Mouse (Mus musculus) heart, embryonic 11.5 days (tissue): Measurements from ENCODE around the gene Dvl1. TPM values are rescaled to one million over a fixed set of nuclear protein-coding genes. Genes with fewer than 3 reads are reported as not detected.
A peak's percentile ranks its signal among the peaks of the same experiment; 100 is the strongest.

Experiments used
- ATAC-seq: fragments of 200-750 bp; cut with Nextera tagmentation; replicated peaks from 2 replicates; pipeline ENCODE4 v1.8.0; 2017; ENCODE audit warnings: moderate library complexity; ENCODE audit not compliant: insufficient number of reproducible peaks, low FRiP score, low TSS enrichment
- H3K27ac ChIP-seq: fragments of 300-500 bp; sonication (generic); 2 replicates; pipeline ENCODE4 v1.5.1; 2014; ENCODE audit warnings: mild to moderate bottlenecking, low read depth, low read length
- H3K27me3 ChIP-seq: fragments of 300-500 bp; sonication (generic); 2 replicates; pipeline ENCODE4 v1.6.1; 2014; ENCODE audit warnings: mild to moderate bottlenecking, low read length, mixed read lengths; ENCODE audit not compliant: control insufficient read depth, insufficient read depth
- H3K36me3 ChIP-seq: fragments of 300-500 bp; sonication (generic); 2 replicates; pipeline ENCODE4 v1.6.1; 2014; ENCODE audit warnings: mild to moderate bottlenecking, low read length, moderate library complexity, mixed read lengths; ENCODE audit not compliant: control insufficient read depth, insufficient read depth
- H3K4me1 ChIP-seq: fragments of 300-500 bp; sonication (generic); 2 replicates; pipeline ENCODE4 v1.6.1; 2014; ENCODE audit warnings: low read length; ENCODE audit not compliant: control insufficient read depth, insufficient read depth
- H3K4me2 ChIP-seq: fragments of 300-500 bp; sonication (generic); 2 replicates; pipeline ENCODE4 v1.6.1; 2014; ENCODE audit warnings: mild to moderate bottlenecking, moderate library complexity
- H3K4me3 ChIP-seq: fragments of 300-500 bp; sonication (generic); 2 replicates; pipeline ENCODE4 v1.5.1; 2014; ENCODE audit warnings: low read depth, low read length
- H3K9ac ChIP-seq: fragments of 300-500 bp; sonication (generic); 2 replicates; pipeline ENCODE4 v1.6.1; 2014; ENCODE audit warnings: mild to moderate bottlenecking, low read depth, low read length, moderate library complexity
- H3K9me3 ChIP-seq: fragments of 300-500 bp; sonication (generic); replicated peaks from 2 replicates; pipeline ENCODE4 v1.6.1; 2016; ENCODE audit warnings: low read length; ENCODE audit not compliant: control insufficient read depth
- WGBS: fragments of 180-500 bp; shearing (Covaris S2); extraction: QIAGEN DNeasy Blood & Tissue Kit; methylation state at CpG from one replicate; pipeline ENCODE4 v1.1.7; 2014; ENCODE audit not compliant: insufficient replicate concordance; 5-methylcytosine and 5-hydroxymethylcytosine counted together
- polyA plus RNA-seq: library from polyadenylated mRNA; unstranded; fragments of >200 nt; fragmentation: Nextera tagmentation; extraction: Ambion mirVana; gene quantifications from 2 replicates; pipeline ENCODE4 v1.2.1, GENCODE M21; 2014

Dvl1 gene
- polyA plus RNA-seq, 1 experiment from 2014 or later: 6.8 TPM

DNA sequence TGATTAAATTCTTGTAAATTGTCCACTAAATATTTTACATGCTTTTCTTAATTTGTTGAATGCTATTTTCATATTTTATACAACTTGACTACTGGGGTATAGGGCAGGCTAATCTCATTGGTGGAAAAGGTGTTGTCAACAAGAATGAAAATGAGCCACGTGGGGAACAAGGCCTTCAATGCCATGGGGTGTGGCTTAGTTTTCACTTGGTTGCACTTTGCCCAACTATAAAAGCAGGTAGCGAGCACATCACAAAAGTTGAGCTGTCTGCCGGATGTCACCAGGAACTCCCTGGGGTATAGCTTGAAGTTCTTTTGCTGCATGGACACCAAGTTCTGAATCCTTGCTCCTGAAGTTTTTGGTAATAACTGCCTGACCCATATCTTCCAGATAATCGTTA, 29.7 kb upstream of the Dvl1 start:
- H3K9me3 ChIP-seq: no peaks in the 10 kb centered on the region
- no peak for ATAC-seq
- 87% methylated on average over 4 of the region's 4 CpGs for WGBS
- H3K4me3 ChIP-seq: no peak overlapping the region
- peaks cover 6% of the 10 kb centered on the region for H3K4me1 ChIP-seq
- no peak overlapping the region for H3K9ac ChIP-seq
- no peak overlapping the region for H3K27ac ChIP-seq
- no peak overlapping the region for H3K4me2 ChIP-seq
- no peaks in the 10 kb centered on the region for H3K27me3 ChIP-seq
- peaks cover 59% of the 10 kb centered on the region for H3K36me3 ChIP-seq

DNA sequence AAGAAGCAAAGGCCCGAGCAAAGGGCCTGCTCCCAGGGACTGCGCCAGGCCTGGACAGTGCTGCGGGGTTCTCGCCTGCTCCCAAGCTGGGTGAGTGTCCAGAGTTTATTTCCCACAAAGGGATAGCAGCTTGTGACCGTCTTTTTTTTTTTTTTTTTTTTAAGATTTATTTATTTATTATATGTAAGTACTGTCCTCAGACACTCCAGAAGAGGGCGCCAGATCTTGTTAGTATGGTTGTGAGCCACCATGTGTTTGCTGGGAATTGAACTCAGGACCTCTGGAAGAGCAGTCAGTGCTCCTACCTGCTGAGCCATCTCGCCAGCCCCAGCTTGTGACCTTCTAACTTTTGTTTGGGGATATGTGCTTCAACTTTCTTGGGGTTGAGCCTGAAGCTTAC, 26.2 kb upstream of the Dvl1 start:
- 83% methylated on average over 7 of the region's 7 CpGs for WGBS
- no peak for ATAC-seq
- H3K4me1 ChIP-seq: no peaks in the 10 kb centered on the region

GRCm38 (mm10) chr4:155823443-155823842, 23.8 kb upstream of the Dvl1 start:
- no peak overlapping the region for H3K27ac ChIP-seq
- H3K9ac ChIP-seq: no peak overlapping the region
- no peak for ATAC-seq
- no peak overlapping the region for H3K4me2 ChIP-seq
- H3K27me3 ChIP-seq: no peaks in the 10 kb centered on the region
- no peaks in the 10 kb centered on the region for H3K4me1 ChIP-seq
- H3K4me3 ChIP-seq: no peak overlapping the region
- 94% methylated on average over 16 of the region's 16 CpGs for WGBS
- peaks cover 52% of the 10 kb centered on the region for H3K36me3 ChIP-seq
- H3K9me3 ChIP-seq: no peaks in the 10 kb centered on the region

More for the DNA sequence above, 26.2 kb upstream of the Dvl1 start:
- Histone ChIP-seq H3K4me2 (no peak overlapping the region), H3K9ac (no peak overlapping the region), H3K27ac (no peak overlapping the region), H3K4me3 (no peak overlapping the region), H3K27me3 (no peaks in the 10 kb centered on the region), H3K9me3 (no peaks in the 10 kb centered on the region), H3K36me3 (peaks cover 62% of the 10 kb centered on the region)

- Histone ChIP-seq H3K27me3 (no peaks in the 10 kb centered on the region), H3K4me2 (no peak overlapping the region), H3K9me3 (no peaks in the 10 kb centered on the region), H3K4me3 (no peak overlapping the region), H3K4me1 (peaks cover 10% of the 10 kb centered on the region), H3K36me3 (peaks cover 11% of the 10 kb centered on the region), H3K27ac (no peak overlapping the region), H3K9ac (no peak overlapping the region)
- ATAC-seq: no peak
- WGBS: 87% methylated on average over 4 of the region's 4 CpGs
Measured at GRCm38 (mm10) chr4:155829866-155830265, 17.3 kb upstream of the Dvl1 start.

DNA sequence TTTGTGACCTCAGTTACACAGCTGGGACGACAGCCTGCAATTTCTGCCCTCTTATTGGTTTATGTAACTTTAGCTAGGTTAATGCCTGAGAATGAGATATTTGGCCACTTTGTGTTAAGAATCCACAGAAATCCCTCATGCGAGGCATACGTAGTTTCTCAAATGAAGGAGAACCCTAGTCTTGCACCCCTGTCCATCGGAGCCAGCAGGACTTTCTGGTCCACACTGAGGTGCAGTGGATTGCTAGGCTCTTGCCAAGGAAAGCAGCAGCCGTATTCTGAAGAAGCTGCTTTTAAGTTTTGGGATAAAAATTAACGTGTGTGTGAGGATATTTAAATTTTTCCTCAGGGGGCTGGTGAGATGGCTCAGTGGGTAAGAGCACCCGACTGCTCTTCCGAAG, 16.6 kb upstream of the Dvl1 start:
- no peak for ATAC-seq
- H3K4me3 ChIP-seq: peak overlapping the region; percentile 93
- no peak overlapping the region for H3K27ac ChIP-seq
- H3K27me3 ChIP-seq: no peaks in the 10 kb centered on the region
- H3K9ac ChIP-seq: no peak overlapping the region
- no peaks in the 10 kb centered on the region for H3K9me3 ChIP-seq
- 56% methylated on average over 8 of the region's 8 CpGs for WGBS
- H3K4me2 ChIP-seq: peak overlapping the region; percentile 96
- H3K4me1 ChIP-seq: peaks cover 10% of the 10 kb centered on the region
- peaks cover 8% of the 10 kb centered on the region for H3K36me3 ChIP-seq

DNA sequence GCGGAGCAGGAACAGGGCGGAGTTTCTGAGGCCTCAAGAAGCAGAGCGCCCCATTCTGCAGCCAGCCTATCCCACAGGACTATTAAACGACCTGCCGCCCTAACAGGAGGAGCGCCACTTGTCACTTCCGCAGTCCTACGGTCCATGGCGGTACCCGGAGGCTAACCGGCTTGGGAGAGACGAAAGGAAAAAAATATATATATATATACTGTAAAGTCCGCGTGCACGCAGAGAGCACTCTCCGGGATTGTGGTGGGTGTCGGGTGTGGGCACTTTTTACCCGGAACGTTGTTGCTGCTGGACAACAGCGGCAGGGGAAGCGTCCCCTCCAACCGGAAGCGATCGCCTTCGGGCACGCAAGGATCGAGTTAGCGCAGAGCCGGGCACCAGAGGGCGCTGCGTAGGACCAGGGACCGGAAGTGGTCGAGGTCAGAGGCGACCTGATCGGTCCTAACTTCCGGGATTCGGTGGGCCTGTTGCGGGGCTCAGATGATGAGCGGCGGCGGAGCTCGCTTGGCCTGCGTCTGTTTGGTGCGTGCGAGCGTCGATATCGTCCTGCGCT, 15.9 kb upstream of the Dvl1 start, which contains the start of gene Aurkaip1:
TSS of gene Aurkaip1 (plus strand) at position 68 of the 562 bp plus-strand sequence.
- under 1% methylated on average over 49 of the region's 49 CpGs for WGBS
- ATAC-seq: peak; percentile 90

DNA sequence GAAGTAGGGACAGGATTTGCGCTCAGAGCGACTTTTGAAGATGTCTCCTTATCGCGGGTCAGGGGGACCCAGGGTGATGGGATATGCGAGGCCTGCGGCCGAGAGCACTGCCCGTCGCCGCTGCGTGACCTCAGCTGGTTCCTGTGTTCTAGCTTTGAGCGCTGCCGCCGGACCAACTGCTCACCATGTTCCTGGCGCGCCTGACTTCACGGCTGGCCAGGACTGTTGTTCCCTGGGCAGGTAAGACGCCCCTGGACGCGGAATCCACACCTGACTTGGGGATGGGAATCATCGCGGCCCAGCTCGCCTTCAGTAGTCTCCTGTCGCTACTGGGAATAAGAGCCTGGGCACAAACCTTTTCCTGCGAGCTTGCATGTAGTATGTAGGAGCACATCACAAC, 15.4 kb upstream of the Dvl1 start:
- Histone ChIP-seq H3K4me3 (peak overlapping the region; percentile 93), H3K27me3 (no peaks in the 10 kb centered on the region), H3K9ac (peak overlapping the region; percentile 84), H3K27ac (peak overlapping the region; percentile 92), H3K9me3 (no peaks in the 10 kb centered on the region), H3K4me1 (peaks cover 10% of the 10 kb centered on the region), H3K4me2 (peak overlapping the region; percentile 96), H3K36me3 (peaks cover 8% of the 10 kb centered on the region; the same call in 1 of the 2 replicates)
- ATAC-seq: peak; percentile 2; the same call in 1 of the 2 replicates
- under 1% methylated on average over 25 of the region's 25 CpGs for WGBS

More for the DNA sequence above, 15.9 kb upstream of the Dvl1 start, which contains the start of gene Aurkaip1:
- Histone ChIP-seq H3K4me2 (peak within 1 kb of the TSS; percentile 96), H3K4me1 (peaks cover 10% of the 10 kb centered on the region), H3K4me3 (peak within 1 kb of the TSS; percentile 93), H3K9me3 (no peaks in the 10 kb centered on the region), H3K27ac (peak within 1 kb of the TSS; percentile 92), H3K27me3 (no peaks in the 10 kb centered on the region), H3K9ac (peak within 1 kb of the TSS; percentile 84), H3K36me3 (peaks cover 8% of the 10 kb centered on the region)

- Histone ChIP-seq H3K9ac (peak overlapping the region; percentile 84), H3K27me3 (no peaks in the 10 kb centered on the region), H3K9me3 (no peaks in the 10 kb centered on the region), H3K36me3 (peaks cover 8% of the 10 kb centered on the region; the same call in 1 of the 2 replicates), H3K4me1 (peaks cover 10% of the 10 kb centered on the region), H3K4me2 (peak overlapping the region; percentile 96), H3K27ac (no peak overlapping the region), H3K4me3 (peak overlapping the region; percentile 93)
- WGBS: 51% methylated on average over 10 of the region's 10 CpGs
- no peak for ATAC-seq
Measured at GRCm38 (mm10) chr4:155832321-155832720, 14.9 kb upstream of the Dvl1 start.

GRCm38 (mm10) chr4:155833234-155833633, 14.0 kb upstream of the Dvl1 start:
- Histone ChIP-seq H3K9ac (no peak overlapping the region), H3K4me1 (peaks cover 18% of the 10 kb centered on the region), H3K36me3 (peaks cover 4% of the 10 kb centered on the region; the same call in 1 of the 2 replicates), H3K27ac (no peak overlapping the region), H3K4me3 (no peak overlapping the region), H3K27me3 (no peaks in the 10 kb centered on the region), H3K9me3 (no peaks in the 10 kb centered on the region), H3K4me2 (no peak overlapping the region)
- no peak for ATAC-seq
- WGBS: 84% methylated on average over 4 of the region's 4 CpGs
